Mouse (Mus musculus) midbrain, postnatal 0 days (tissue): ENCODE data around the gene Lipk. TPM values are rescaled to one million over a fixed set of nuclear protein-coding genes. Genes with fewer than 3 reads are reported as not detected.

Experiments
- ATAC-seq: fragments of 200-750 bp; cut with Nextera tagmentation; 2 replicates; pipeline ENCODE4 v1.8.0; 2017; ENCODE audit warnings: moderate number of reproducible peaks, mild to moderate bottlenecking, moderate TSS enrichment, moderate library complexity; ENCODE audit not compliant: low FRiP score
- DNase-seq: peaks from one replicate; pipeline ENCODE4 v3.0.0-alpha.2; 2015; ENCODE audit warnings: low spot score
- H3K27ac ChIP-seq: fragments of 300-500 bp; sonication (generic); 2 replicates; pipeline ENCODE4 v1.5.1; 2014; ENCODE audit warnings: low read depth, mild to moderate bottlenecking, low read length, mixed read lengths
- H3K27me3 ChIP-seq: fragments of 300-500 bp; sonication (generic); 2 replicates; pipeline ENCODE4 v1.6.1; 2014; ENCODE audit warnings: low read length, control low read depth, mixed read lengths; ENCODE audit not compliant: insufficient read depth
- H3K36me3 ChIP-seq: fragments of 300-500 bp; sonication (generic); 2 replicates; pipeline ENCODE4 v1.6.1; 2014; ENCODE audit warnings: low read length, control low read depth, mixed read lengths; ENCODE audit not compliant: insufficient read depth
- H3K4me1 ChIP-seq: fragments of 300-500 bp; sonication (generic); 2 replicates; pipeline ENCODE4 v1.6.1; 2014; ENCODE audit warnings: mild to moderate bottlenecking, control low read depth, antibody characterized with exemption, low read length, mixed read lengths; ENCODE audit not compliant: insufficient read depth
- H3K4me2 ChIP-seq: fragments of 300-500 bp; sonication (generic); 2 replicates; pipeline ENCODE4 v1.6.1; 2014; ENCODE audit warnings: low read depth, mild to moderate bottlenecking, low read length, mixed read lengths; ENCODE audit not compliant: poor library complexity, severe bottlenecking
- H3K4me3 ChIP-seq: fragments of 300-500 bp; sonication (generic); 2 replicates; pipeline ENCODE4 v1.5.1; 2014; ENCODE audit warnings: low read depth, mild to moderate bottlenecking, low read length, moderate library complexity
- H3K9ac ChIP-seq: fragments of 300-500 bp; sonication (generic); replicated peaks from 2 replicates; pipeline ENCODE4 v1.6.1; 2014; ENCODE audit warnings: mild to moderate bottlenecking, low read length, moderate library complexity, mixed read lengths; ENCODE audit not compliant: poor library complexity, severe bottlenecking
- H3K9me3 ChIP-seq: fragments of 300-500 bp; sonication (generic); 2 replicates; pipeline ENCODE4 v1.6.1; 2016; ENCODE audit warnings: low read length, control low read depth
- CTCF ChIP-seq: IDR thresholded peaks from 2 replicates; pipeline ENCODE4 v1.5.1; 2016; ENCODE audit warnings: antibody characterized with exemption, mild to moderate bottlenecking
- WGBS: fragments of 180-500 bp; shearing (Covaris S2); extraction: QIAGEN DNeasy Blood & Tissue Kit; methylation state at CpG from one replicate; pipeline ENCODE4 v1.1.7; 2014; 5-methylcytosine and 5-hydroxymethylcytosine counted together
- microRNA-seq: library from miRNA; unstranded; fragments of <30 nt; microRNA quantifications from one replicate; pipeline ENCODE4, GENCODE M21; 2016; ENCODE audit warnings: borderline number of aligned reads
- polyA plus RNA-seq: library from polyadenylated mRNA; unstranded; fragments of >200 nt; fragmentation: Nextera tagmentation; extraction: Ambion mirVana; gene quantifications from 2 replicates; pipeline ENCODE4 v1.2.1, GENCODE M21; 2015
- total RNA-seq: library from RNA; depleted of rRNA; stranded (reverse); fragments of >200 nt; gene quantifications from 2 replicates; pipeline ENCODE4 v1.2.3, GENCODE M21; 2014; rRNA removed

The Lipk gene
- total and polyA plus RNA-seq, 2 experiments from 2014 or later = 0.11 TPM; not detected in 1

- no peak for ATAC-seq
- TF ChIP-seq CTCF = no peak
- no peak within 1 kb of the TSS for H3K4me3 ChIP-seq
- DNase-seq = no peak
- 89% methylated on average over 9 of the region's 9 CpGs for WGBS
- no peak within 1 kb of the TSS for H3K4me2 ChIP-seq
- H3K27me3 ChIP-seq = no peaks in the 10 kb centered on the region
- no peak within 1 kb of the TSS for H3K27ac ChIP-seq
- no peaks in the 10 kb centered on the region for H3K36me3 ChIP-seq
- no peaks in the 10 kb centered on the region for H3K4me1 ChIP-seq
- no peak within 1 kb of the TSS for H3K9ac ChIP-seq
- H3K9me3 ChIP-seq = no peaks in the 10 kb centered on the region
Measured at GRCm38 (mm10) chr19:34066779-34067472, 58.8 kb downstream of the Lipk start, which contains the start of gene Lipn. Gene Lipn, plus strand, starts transcription at chr19:34067358.

GRCm38 (mm10) chr19:34074239-34074638 is 66.1 kb downstream of the Lipk start:
- no peaks in the 10 kb centered on the region for H3K4me1 ChIP-seq
- H3K4me2 ChIP-seq = no peak overlapping the region
- no peaks in the 10 kb centered on the region for H3K9me3 ChIP-seq
- H3K9ac ChIP-seq = no peak overlapping the region
- H3K27me3 ChIP-seq = no peaks in the 10 kb centered on the region
- no peak for DNase-seq
- no peak overlapping the region for H3K4me3 ChIP-seq
- no peak for TF ChIP-seq CTCF
- no peaks in the 10 kb centered on the region for H3K36me3 ChIP-seq
- no peak for ATAC-seq
- no peak overlapping the region for H3K27ac ChIP-seq

- Histone ChIP-seq H3K36me3 (no peaks in the 10 kb centered on the region), H3K4me3 (no peak overlapping the region), H3K27me3 (no peaks in the 10 kb centered on the region), H3K9me3 (no peaks in the 10 kb centered on the region), H3K27ac (no peak overlapping the region), H3K9ac (no peak overlapping the region), H3K4me2 (no peak overlapping the region), H3K4me1 (no peaks in the 10 kb centered on the region)
- no peak for DNase-seq
- 84% methylated on average over 2 of the region's 2 CpGs for WGBS
- ATAC-seq = no peak
- no peak for TF ChIP-seq CTCF
Measured at GRCm38 (mm10) chr19:34078130-34078529, 70.0 kb downstream of the Lipk start.

GRCm38 (mm10) chr19:34089011-34089680 is 81.1 kb downstream of the Lipk start:
- no peak for ATAC-seq
- no peaks in the 10 kb centered on the region for H3K4me1 ChIP-seq
- H3K27me3 ChIP-seq = no peaks in the 10 kb centered on the region
- no peak overlapping the region for H3K9ac ChIP-seq
- H3K4me3 ChIP-seq = no peak overlapping the region
- TF ChIP-seq CTCF = no peak
- WGBS = 86% methylated on average over 3 of the region's 3 CpGs
- no peaks in the 10 kb centered on the region for H3K36me3 ChIP-seq
- H3K27ac ChIP-seq = no peak overlapping the region
- no peak overlapping the region for H3K4me2 ChIP-seq
- H3K9me3 ChIP-seq = no peaks in the 10 kb centered on the region
- peak; percentile 3 for DNase-seq

- no peak overlapping the region for H3K27ac ChIP-seq
- no peaks in the 10 kb centered on the region for H3K9me3 ChIP-seq
- no peak overlapping the region for H3K4me2 ChIP-seq
- no peak for TF ChIP-seq CTCF
- H3K36me3 ChIP-seq = no peaks in the 10 kb centered on the region
- DNase-seq = no peak
- ATAC-seq = no peak
- no peaks in the 10 kb centered on the region for H3K4me1 ChIP-seq
- no peaks in the 10 kb centered on the region for H3K27me3 ChIP-seq
- H3K4me3 ChIP-seq = no peak overlapping the region
- 83% methylated on average over 5 of the region's 5 CpGs for WGBS
- no peak overlapping the region for H3K9ac ChIP-seq
Measured at GRCm38 (mm10) chr19:34095381-34095780, 87.3 kb downstream of the Lipk start.

- TF ChIP-seq CTCF = peak; percentile 23; the same call in 1 of the 2 replicates
- Histone ChIP-seq H3K9ac (no peak overlapping the region), H3K4me1 (no peaks in the 10 kb centered on the region), H3K27ac (no peak overlapping the region), H3K9me3 (no peaks in the 10 kb centered on the region), H3K36me3 (no peaks in the 10 kb centered on the region), H3K4me2 (no peak overlapping the region), H3K27me3 (no peaks in the 10 kb centered on the region), H3K4me3 (no peak overlapping the region)
- peak; percentile 1 for DNase-seq
- WGBS = 74% methylated on average over 1 of the region's 1 CpGs
- no peak for ATAC-seq
Measured at GRCm38 (mm10) chr19:34096228-34096627, 88.1 kb downstream of the Lipk start.

Small RNA genes lying within 50 kb of the gene (microRNA-seq; reads per million reads assigned to microRNA genes)
- not detected for gene Gm23334

Other genes starting within 250 kb of the Lipk start
- gene Lipo3, start 246.3 kb upstream of the Lipk start, total RNA-seq = 10.0 and 17.6 TPM in 2 replicates
- gene Lipo3, start 246.3 kb upstream of the Lipk start, polyA plus RNA-seq = 13.7 and 14.7 TPM in 2 replicates
- not detected in 2 replicates for gene Lipo1, start 220.8 kb upstream of the Lipk start, total RNA-seq
- not detected in 2 replicates for gene Lipo1, start 220.8 kb upstream of the Lipk start, polyA plus RNA-seq
- not detected in 2 replicates for gene Lipf, start 47.1 kb upstream of the Lipk start, total RNA-seq
- not detected in 2 replicates for gene Lipf, start 47.1 kb upstream of the Lipk start, polyA plus RNA-seq
- not detected in 2 replicates for gene Lipn, start 59.1 kb downstream of the Lipk start, total RNA-seq
- not detected in 2 replicates for gene Lipn, start 59.1 kb downstream of the Lipk start, polyA plus RNA-seq
- 0.38 TPM in 1 of 2 replicates, not detected in the other for gene Lipm, start 92.6 kb downstream of the Lipk start, total RNA-seq
- 0.05 TPM in 1 of 2 replicates, not detected in the other for gene Lipm, start 92.6 kb downstream of the Lipk start, polyA plus RNA-seq
- not detected in 2 replicates for gene Ankrd22, start 157.8 kb downstream of the Lipk start, total RNA-seq
- not detected in 2 replicates for gene Ankrd22, start 157.8 kb downstream of the Lipk start, polyA plus RNA-seq
- 25.5 and 31.4 TPM in 2 replicates for gene Stambpl1, start 183.9 kb downstream of the Lipk start, total RNA-seq
- gene Stambpl1, start 183.9 kb downstream of the Lipk start, polyA plus RNA-seq = 19.3 and 22.2 TPM in 2 replicates
- gene Acta2, start 247.3 kb downstream of the Lipk start, total RNA-seq = 3.7 and 10.0 TPM in 2 replicates
- gene Acta2, start 247.3 kb downstream of the Lipk start, polyA plus RNA-seq = 9.6 and 11.8 TPM in 2 replicates